Mouse (Mus musculus): ENCODE measurements around the gene Pbx1. TPM values are rescaled to one million over a fixed set of nuclear protein-coding genes. Genes with fewer than 3 reads are reported as not detected.

The Pbx1 gene
- total and polyA plus RNA-seq, 3 experiments, result 66.2 to 210 (median 148) TPM

DNA sequence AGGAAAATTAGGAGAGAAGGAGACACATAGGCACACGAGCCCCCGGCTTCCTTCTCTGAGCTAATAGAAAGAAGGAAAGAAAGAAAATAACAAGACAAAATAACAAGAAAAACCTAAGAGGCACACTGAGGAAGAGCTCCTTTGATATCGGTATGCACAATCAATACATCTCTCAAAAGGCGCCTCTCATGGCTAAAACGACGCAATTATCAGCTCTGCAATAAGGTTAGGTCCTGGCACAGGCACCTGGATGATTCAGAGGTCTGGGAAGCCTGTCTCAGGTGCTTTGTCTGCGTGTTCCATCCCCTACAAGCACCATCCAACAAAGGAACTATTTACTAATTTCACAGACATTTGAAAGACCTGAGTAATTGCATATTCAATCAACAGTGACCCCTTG is 5.8 kb downstream of the Pbx1 start:
- no peak for DNase-seq

GRCm38 (mm10) chr1:168425017-168425705 is 6.9 kb downstream of the Pbx1 start:
- peak; percentile 52 for DNase-seq

- DNase-seq, result peak; percentile 54
These were observed 8.6 kb downstream of the Pbx1 start for GRCm38 (mm10) chr1:168423389-168423930.

GRCm38 (mm10) chr1:168418903-168419302 is 13.2 kb downstream of the Pbx1 start:
- DNase-seq, result no peak

DNA sequence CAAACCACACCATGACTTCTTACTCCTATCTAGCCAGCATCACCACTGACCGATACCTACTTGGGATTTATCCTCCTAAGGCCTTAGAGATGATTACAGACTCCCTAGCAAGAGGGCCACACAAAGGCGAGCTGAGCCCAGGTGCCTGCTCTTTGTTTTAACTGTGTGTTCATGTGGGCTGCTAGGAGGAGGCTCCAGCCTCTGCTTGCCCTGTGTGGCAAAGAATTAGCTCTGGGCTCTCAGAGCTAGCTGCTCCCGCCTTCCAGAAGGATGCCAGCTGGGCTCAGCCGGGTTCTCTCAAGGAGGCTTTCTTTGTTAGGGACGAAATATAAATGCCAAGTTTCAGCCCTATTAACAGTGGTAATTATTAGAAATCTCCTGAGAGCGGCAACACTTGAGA is 14.4 kb downstream of the Pbx1 start:
- DNase-seq, result no peak

DNA sequence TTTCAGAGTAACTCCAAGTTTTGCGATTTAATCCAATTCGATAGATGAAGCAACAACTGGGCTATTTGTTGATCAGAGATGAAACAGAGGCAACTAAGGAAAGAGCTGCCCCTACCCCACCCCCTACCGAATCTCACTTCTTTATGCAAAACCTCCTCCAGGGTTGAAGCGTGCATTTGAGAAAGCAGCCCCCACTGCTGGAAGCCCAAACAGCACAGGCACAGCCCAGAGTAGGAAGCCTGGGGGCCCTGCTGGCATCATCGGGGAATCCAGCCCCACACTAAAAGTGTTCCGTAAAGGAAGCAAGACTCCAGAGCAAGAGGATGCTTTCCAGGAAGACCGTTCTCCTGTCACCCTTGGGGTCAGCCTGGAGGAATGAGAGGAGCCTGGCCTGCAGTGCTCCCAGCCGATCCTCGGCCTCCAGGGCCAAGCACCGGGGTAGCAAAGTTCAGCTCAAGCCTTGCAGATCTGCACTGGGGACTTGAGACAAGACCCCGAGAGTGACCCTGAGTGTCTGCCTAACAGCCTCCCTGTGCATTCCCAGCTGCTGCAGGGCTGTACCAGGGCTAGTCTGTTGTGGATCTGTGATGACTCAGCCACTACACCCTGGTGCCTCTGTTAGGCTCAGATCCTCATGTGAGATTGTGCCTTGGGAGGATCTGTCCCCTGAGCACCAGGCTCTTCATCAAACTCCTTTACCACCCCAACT is 15.2 kb downstream of the Pbx1 start:
- peak; percentile 72 for DNase-seq

DNA sequence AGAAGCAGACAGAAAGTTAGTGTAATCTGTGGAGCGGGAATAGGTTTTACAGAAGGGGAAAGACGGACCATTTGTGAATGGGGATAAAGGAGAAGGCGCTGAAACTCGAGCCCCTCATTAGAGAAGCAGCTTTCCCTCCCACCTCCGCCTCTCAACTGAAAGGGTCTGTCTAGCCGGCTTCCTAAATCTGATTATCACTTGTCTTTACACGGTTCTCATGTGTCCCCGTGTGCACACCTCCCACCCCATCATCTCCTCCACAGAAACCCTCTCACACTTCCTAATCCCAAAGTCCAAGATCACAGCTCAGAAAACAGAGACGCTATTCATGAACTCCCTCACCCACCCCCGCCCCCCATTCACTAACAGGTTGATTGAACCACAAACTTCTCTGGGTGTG is 21.5 kb downstream of the Pbx1 start:
- no peak for DNase-seq

DNA sequence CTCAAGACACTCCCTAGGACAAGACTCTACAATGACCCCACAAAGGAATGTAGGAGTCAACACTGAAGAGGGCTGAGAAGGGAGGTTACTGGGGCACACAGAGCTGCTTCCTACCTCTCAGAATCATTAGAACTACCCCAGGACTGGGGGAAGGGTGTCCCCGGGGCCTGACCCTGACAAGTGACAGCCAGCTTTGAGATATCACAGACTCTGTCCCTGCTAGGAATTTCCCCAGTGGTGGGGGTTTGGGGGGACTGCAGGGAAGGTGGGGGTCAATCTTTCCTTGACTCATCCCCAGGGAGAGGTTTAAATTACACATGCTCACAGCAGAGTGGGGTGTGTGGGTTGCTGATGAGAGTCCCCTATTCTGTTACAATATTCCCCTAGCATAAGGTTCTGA is 22.0 kb downstream of the Pbx1 start:
- DNase-seq, result no peak

GRCm38 (mm10) chr1:168408757-168409156 is 23.3 kb downstream of the Pbx1 start:
- no peak for DNase-seq

- DNase-seq, result no peak
These were observed 24.1 kb downstream of the Pbx1 start for GRCm38 (mm10) chr1:168407958-168408357.

- no peak for DNase-seq
These were observed 25.8 kb downstream of the Pbx1 start for GRCm38 (mm10) chr1:168406291-168406675.

DNA sequence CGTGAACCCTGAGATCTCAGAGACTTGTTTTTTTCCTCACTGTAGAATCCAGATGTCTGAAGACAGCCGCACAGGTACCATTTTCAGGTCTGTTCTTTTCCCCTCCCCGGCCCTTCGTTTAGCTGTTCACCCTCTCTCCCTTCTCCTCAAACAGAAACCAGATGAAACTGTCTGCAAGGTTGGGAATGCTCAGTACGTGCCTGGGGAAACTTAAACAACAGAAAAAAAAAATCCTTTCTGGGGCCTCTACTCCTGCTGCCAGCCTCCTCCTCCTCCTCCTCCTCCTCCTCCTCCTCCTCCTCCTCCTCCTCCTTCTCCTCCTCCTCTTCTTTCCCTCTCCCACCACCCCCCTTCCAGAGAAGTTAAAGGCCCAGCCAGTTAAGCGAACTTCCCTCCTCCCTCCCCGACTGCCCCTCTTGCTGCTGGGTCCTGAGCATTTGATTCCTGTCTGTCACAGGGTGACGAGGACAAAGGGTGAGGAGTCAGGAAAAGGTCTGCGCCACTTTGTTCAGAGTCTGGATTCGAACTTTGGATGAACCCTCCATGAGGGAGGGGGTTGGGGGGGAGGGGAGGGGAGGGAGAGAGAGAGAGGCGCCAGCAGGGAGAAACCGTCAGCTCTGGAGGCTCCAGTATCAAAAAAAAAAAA is 26.3 kb downstream of the Pbx1 start:
- no peak for DNase-seq

DNA sequence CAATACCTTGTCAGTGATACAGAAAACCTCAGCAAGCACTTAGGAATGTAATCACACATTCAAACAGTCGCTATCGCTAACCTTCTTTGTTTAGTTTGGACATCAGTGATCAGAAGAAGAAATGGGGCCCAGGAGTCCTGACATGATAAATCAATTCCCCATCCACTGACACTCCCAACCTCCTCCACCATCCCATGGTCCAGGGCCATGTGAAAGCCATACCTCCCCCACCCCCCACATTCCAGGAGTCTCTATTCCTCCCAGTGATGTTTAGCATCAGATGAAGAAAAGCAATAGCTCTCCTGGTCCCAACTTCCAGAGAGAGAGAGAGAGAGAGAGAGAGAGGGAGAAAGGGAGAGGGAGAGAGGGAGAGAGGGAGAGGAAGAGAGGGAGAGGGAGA is 28.5 kb downstream of the Pbx1 start:
- DNase-seq, result no peak

- DNase-seq, result no peak
These were observed 29.4 kb downstream of the Pbx1 start for GRCm38 (mm10) chr1:168402683-168403082.

DNA sequence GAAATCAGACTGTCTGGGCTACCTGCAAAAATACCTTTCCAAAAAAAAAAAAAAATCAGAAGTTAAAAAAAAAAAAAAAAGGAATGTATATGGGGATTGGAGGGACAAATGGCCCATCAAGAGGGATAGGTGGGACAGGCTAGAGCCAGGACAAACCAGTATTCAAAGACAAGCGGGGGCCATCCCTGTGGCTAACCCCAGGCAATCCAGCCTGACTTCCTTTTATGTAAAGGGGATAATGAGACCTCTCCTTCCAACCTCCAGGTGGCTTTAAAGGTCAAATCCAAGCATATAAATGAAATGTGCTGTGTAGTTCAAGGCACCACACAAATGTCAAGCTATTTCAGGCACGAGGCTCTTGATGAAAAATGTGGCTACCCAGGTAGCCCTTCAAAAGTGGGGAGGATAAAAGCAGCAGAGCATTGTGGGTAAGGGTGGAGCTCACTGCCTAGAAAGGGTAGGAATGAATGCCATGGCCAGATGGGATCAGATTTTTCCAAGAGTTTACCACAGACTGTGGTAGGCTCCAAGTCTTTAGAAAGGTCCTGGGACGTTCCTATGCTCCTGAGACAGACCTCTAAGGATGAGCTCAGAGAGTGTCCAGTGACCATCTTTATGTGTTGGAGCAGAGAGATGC is 36.4 kb downstream of the Pbx1 start:
- no peak for DNase-seq

DNA sequence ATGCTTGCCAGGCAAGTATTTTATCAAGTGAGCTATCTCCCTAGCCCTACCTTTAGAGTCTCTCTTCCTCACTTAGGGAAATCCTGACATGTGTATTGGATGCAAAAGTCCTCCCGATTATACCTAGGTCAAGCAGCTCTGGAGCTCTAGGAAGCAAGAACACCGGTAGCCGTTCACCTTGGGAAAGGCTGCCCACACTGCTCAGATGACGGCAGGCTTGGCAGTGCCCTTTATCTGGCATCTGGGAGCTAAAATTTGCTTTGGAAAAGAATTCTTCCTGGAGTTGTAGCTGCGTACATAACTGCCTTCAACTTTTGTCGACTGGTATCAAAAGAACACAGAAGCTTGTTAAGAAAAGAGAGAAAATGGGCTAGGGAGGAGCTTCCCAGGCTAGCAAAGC is 37.5 kb downstream of the Pbx1 start:
- peak; percentile 52 for DNase-seq

- no peak for DNase-seq
These were observed 38.6 kb downstream of the Pbx1 start for GRCm38 (mm10) chr1:168393456-168393855.

- DNase-seq, result no peak
These were observed 39.6 kb downstream of the Pbx1 start for GRCm38 (mm10) chr1:168392500-168392853.

GRCm38 (mm10) chr1:168391617-168392499 is 40.2 kb downstream of the Pbx1 start:
- DNase-seq, result peak; percentile 60

GRCm38 (mm10) chr1:168390748-168391147 is 41.3 kb downstream of the Pbx1 start:
- DNase-seq, result no peak

DNA sequence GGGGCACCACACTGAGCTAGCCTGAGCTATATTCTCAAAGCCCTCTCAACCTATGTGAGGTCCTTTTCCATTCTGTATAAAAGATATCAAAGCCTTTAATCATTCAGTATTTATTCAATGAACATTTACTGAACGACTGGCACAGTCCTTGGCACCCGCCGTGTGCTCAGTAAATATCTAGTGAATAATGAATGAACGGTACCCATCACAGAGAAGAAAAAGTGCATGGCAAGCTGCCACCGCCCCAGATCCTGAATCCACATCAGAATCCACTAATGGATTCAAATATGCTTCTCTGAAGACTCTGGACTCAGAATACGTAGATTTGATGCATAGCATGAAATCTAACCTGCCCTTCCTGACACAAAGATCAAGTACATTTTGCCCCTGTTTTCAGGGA is 45.9 kb downstream of the Pbx1 start:
- DNase-seq, result no peak

GRCm38 (mm10) chr1:168384594-168384955 is 47.5 kb downstream of the Pbx1 start:
- DNase-seq, result no peak

Data from adrenal gland, adult 2 months (tissue).